In genomic region chr19:4698856-4699255, GRCm38 (mm10) we compare ENCODE assay signal across 8 mouse cellular contexts. TPM values are rescaled to one million over a fixed set of nuclear protein-coding genes. Genes with fewer than 3 reads are reported as not detected.
A peak's percentile ranks its signal among the peaks of the same experiment; 100 is the strongest.
DNase-seq lines count a peak whose midpoint lies in the region; ATAC-seq lines count a peak whose summit lies in the region.

No protein-coding gene starts in this region.

- H3K4me2 ChIP-seq in heart, embryonic 11.5 days, result peak overlapping the region; percentile 87; the same call in 1 of the 2 replicates
- H3K4me2 ChIP-seq in forebrain, embryonic 15.5 days (replicated peaks), result peak overlapping the region; percentile 71
- H3K4me2 ChIP-seq in midbrain, embryonic 14.5 days (ENCODE audit: low read length), result peak overlapping the region; percentile 65

- H3K27me3 ChIP-seq in heart, embryonic 11.5 days (ENCODE audit: control insufficient read depth, insufficient read depth, low read length), result peaks cover 49% of the 10 kb centered on the region
- 0 out of 2 replicates have a peak, but pooled peaks cover 10% of the 10 kb centered on the region for H3K27me3 ChIP-seq in forebrain, embryonic 15.5 days
- peaks cover 16% of the 10 kb centered on the region for H3K27me3 ChIP-seq in midbrain, embryonic 14.5 days (ENCODE audit: control insufficient read depth, insufficient read depth, low read length)

- ATAC-seq in heart, embryonic 11.5 days (replicated peaks; ENCODE audit: insufficient number of reproducible peaks, low FRiP score, low TSS enrichment), result no peak
- ATAC-seq in forebrain, embryonic 15.5 days (replicated peaks), result no peak; the same call in 1 of the 2 replicates
- no peak for ATAC-seq in midbrain, embryonic 14.5 days (ENCODE audit: low FRiP score, low TSS enrichment)

- H3K27ac ChIP-seq in heart, embryonic 11.5 days (ENCODE audit: low read depth, low read length), result no peak overlapping the region
- peak overlapping the region; percentile 93 for H3K27ac ChIP-seq in forebrain, embryonic 15.5 days (replicated peaks)
- H3K27ac ChIP-seq in midbrain, embryonic 14.5 days (replicated peaks; ENCODE audit: low read depth, low read length), result no peak overlapping the region

- H3K9me3 ChIP-seq in heart, embryonic 11.5 days (replicated peaks; ENCODE audit: control insufficient read depth, low read length), result no peaks in the 10 kb centered on the region; the same call in 1 of the 2 replicates
- H3K9me3 ChIP-seq in forebrain, embryonic 15.5 days, result no peaks in the 10 kb centered on the region
- H3K9me3 ChIP-seq in midbrain, embryonic 14.5 days (ENCODE audit: control insufficient read depth, low read length), result no peaks in the 10 kb centered on the region

- no peak overlapping the region for H3K9ac ChIP-seq in heart, embryonic 11.5 days (ENCODE audit: low read depth, low read length)
- peak overlapping the region; percentile 73; the same call in 1 of the 2 replicates for H3K9ac ChIP-seq in forebrain, embryonic 15.5 days (replicated peaks)
- peak overlapping the region; percentile 69; the same call in 1 of the 2 replicates for H3K9ac ChIP-seq in midbrain, embryonic 14.5 days (replicated peaks; ENCODE audit: low read length)

- no peak overlapping the region for H3K4me3 ChIP-seq in heart, embryonic 11.5 days (ENCODE audit: low read depth, low read length)
- H3K4me3 ChIP-seq in forebrain, embryonic 15.5 days, result peak overlapping the region; percentile 66
- H3K4me3 ChIP-seq in midbrain, embryonic 14.5 days (replicated peaks; ENCODE audit: low read depth, low read length), result peak overlapping the region; percentile 55

- peaks cover 2% of the 10 kb centered on the region; the same call in 1 of the 2 replicates for H3K4me1 ChIP-seq in heart, embryonic 11.5 days (ENCODE audit: control insufficient read depth, insufficient read depth, low read length)
- peaks cover 21% of the 10 kb centered on the region for H3K4me1 ChIP-seq in forebrain, embryonic 15.5 days
- peaks cover 8% of the 10 kb centered on the region for H3K4me1 ChIP-seq in midbrain, embryonic 14.5 days (ENCODE audit: control insufficient read depth, insufficient read depth, low read length)

- WGBS in heart, embryonic 11.5 days (ENCODE audit: insufficient replicate concordance), result 31% methylated on average over 8 of the region's 8 CpGs
- 29% methylated on average over 8 of the region's 8 CpGs for WGBS in forebrain, embryonic 15.5 days
- 32% methylated on average over 8 of the region's 8 CpGs for WGBS in midbrain, embryonic 14.5 days

- DNase-seq in heart, postnatal 4 days, result no peak
- DNase-seq in brain, adult 2 months (ENCODE audit: low read depth, low spot score), result peak; percentile 85
- peak; percentile 26 for DNase-seq in midbrain, embryonic 14.5 days
- no peak for DNase-seq in urinary bladder, adult 2 months (ENCODE audit: low spot score)
- DNase-seq in kidney, adult 9 months, result no peak
- DNase-seq in spleen, postnatal 10 days (ENCODE audit: low spot score in 2 of 2), result no peak

- H3K36me3 ChIP-seq in heart, embryonic 11.5 days (ENCODE audit: control insufficient read depth, insufficient read depth, low read length), result no peaks in the 10 kb centered on the region
- no peaks in the 10 kb centered on the region for H3K36me3 ChIP-seq in forebrain, embryonic 15.5 days
- H3K36me3 ChIP-seq in midbrain, embryonic 14.5 days (ENCODE audit: control insufficient read depth, insufficient read depth, low read length), result no peaks in the 10 kb centered on the region

RNA-seq across cellular contexts. Expression of gene Gm960, which starts 0.4 kb away (rescaled TPM):
- 1.2 TPM in 2 replicates for polyA plus RNA-seq in heart, embryonic 11.5 days (2014; fragmentation: Nextera tagmentation; extraction: Ambion mirVana)
- total RNA-seq in heart, postnatal 4 days (2021), result under 1 TPM; 0.12 to 0.68 TPM
- 6.6 and 8.8 TPM in 2 replicates for polyA plus RNA-seq in forebrain, embryonic 15.5 days (2015; fragmentation: Nextera tagmentation; extraction: Ambion mirVana)
- 6.2 and 7.6 TPM in 2 replicates for polyA plus RNA-seq in midbrain, embryonic 14.5 days (2014; fragmentation: Nextera tagmentation; extraction: Ambion mirVana)
- polyA plus RNA-seq in urinary bladder, adult 2 months (2012; rRNA removed), result 0.69 and 1.2 TPM in 2 replicates

RNA-seq across cellular contexts. Expression of gene Sptbn2, which starts 12.1 kb away (rescaled TPM):
- 0.42 and 0.49 TPM in 2 replicates for polyA plus RNA-seq in heart, embryonic 11.5 days (2014; fragmentation: Nextera tagmentation; extraction: Ambion mirVana)
- under 1 TPM; 0.25 to 0.33 TPM for total RNA-seq in heart, postnatal 4 days (2021)
- polyA plus RNA-seq in forebrain, embryonic 15.5 days (2015; fragmentation: Nextera tagmentation; extraction: Ambion mirVana), result 30.2 and 31.9 TPM in 2 replicates
- 37.6 and 43.0 TPM in 2 replicates for polyA plus RNA-seq in midbrain, embryonic 14.5 days (2014; fragmentation: Nextera tagmentation; extraction: Ambion mirVana)
- polyA plus RNA-seq in urinary bladder, adult 2 months (2012; rRNA removed), result 1.4 and 2.4 TPM in 2 replicates

RNA-seq across cellular contexts. Expression of gene Rbm4b, which starts 57.4 kb away (rescaled TPM):
- 37.0 and 43.4 TPM in 2 replicates for polyA plus RNA-seq in heart, embryonic 11.5 days (2014; fragmentation: Nextera tagmentation; extraction: Ambion mirVana)
- 1 to 10 TPM; 7.5 to 8.3 TPM for total RNA-seq in heart, postnatal 4 days (2021)
- polyA plus RNA-seq in forebrain, embryonic 15.5 days (2015; fragmentation: Nextera tagmentation; extraction: Ambion mirVana), result 184 and 193 TPM in 2 replicates
- polyA plus RNA-seq in midbrain, embryonic 14.5 days (2014; fragmentation: Nextera tagmentation; extraction: Ambion mirVana), result 176 and 190 TPM in 2 replicates
- polyA plus RNA-seq in urinary bladder, adult 2 months (2012; rRNA removed), result 10.5 and 11.1 TPM in 2 replicates

Comparison
In these comparisons a context has a peak if more than half of its experiments do, and no peak if none do; other contexts are left out.
1. DNase-seq: peak in brain, adult 2 months (single experiment) and midbrain, embryonic 14.5 days (single experiment); none in heart, postnatal 4 days (single experiment), urinary bladder, adult 2 months (single experiment), kidney, adult 9 months (single experiment) and spleen, postnatal 10 days (0 of 2).
2. Peak in every context shown above with its lines, with median percentiles within 50 percentile points of each other: H3K4me2 ChIP-seq.